Mouse (Mus musculus) hindbrain, embryonic 15.5 days (tissue): ENCODE data around the gene Cep131. TPM values are rescaled to one million over a fixed set of nuclear protein-coding genes. Genes with fewer than 3 reads are reported as not detected.

Experiments
- ATAC-seq: fragments of 200-750 bp; cut with Nextera tagmentation; 2 replicates; pipeline ENCODE4 v1.8.0; 2017; ENCODE audit warnings: low read depth, moderate number of reproducible peaks, moderate TSS enrichment; ENCODE audit not compliant: low FRiP score
- H3K27ac ChIP-seq: fragments of 300-500 bp; sonication (generic); replicated peaks from 2 replicates; pipeline ENCODE4 v1.5.1; 2015; ENCODE audit warnings: mild to moderate bottlenecking, inconsistent platforms
- H3K27me3 ChIP-seq: fragments of 300-500 bp; sonication (generic); 2 replicates; pipeline ENCODE4 v1.6.1; 2015; ENCODE audit warnings: control low read depth, inconsistent platforms
- H3K36me3 ChIP-seq: fragments of 300-500 bp; sonication (generic); 2 replicates; pipeline ENCODE4 v1.6.1; 2015; ENCODE audit warnings: control low read depth, inconsistent platforms
- H3K4me1 ChIP-seq: fragments of 300-500 bp; sonication (generic); replicated peaks from 2 replicates; pipeline ENCODE4 v1.6.1; 2015; ENCODE audit warnings: control low read depth, inconsistent platforms
- H3K4me2 ChIP-seq: fragments of 300-500 bp; sonication (generic); 2 replicates; pipeline ENCODE4 v1.6.1; 2015; ENCODE audit warnings: moderate library complexity, mild to moderate bottlenecking, inconsistent platforms
- H3K4me3 ChIP-seq: fragments of 300-500 bp; sonication (generic); 2 replicates; pipeline ENCODE4 v1.5.1; 2015; ENCODE audit warnings: mild to moderate bottlenecking, inconsistent platforms
- H3K9ac ChIP-seq: fragments of 300-500 bp; sonication (generic); 2 replicates; pipeline ENCODE4 v1.6.1; 2015; ENCODE audit warnings: inconsistent platforms
- H3K9me3 ChIP-seq: fragments of 300-500 bp; sonication (generic); 2 replicates; pipeline ENCODE4 v1.6.1; 2016; ENCODE audit warnings: control low read depth, inconsistent platforms
- WGBS: fragments of 180-500 bp; shearing (Covaris S2); methylation state at CpG from one replicate; pipeline ENCODE4 v1.1.7; 2015; 5-methylcytosine and 5-hydroxymethylcytosine counted together
- polyA plus RNA-seq: library from polyadenylated mRNA; unstranded; fragments of >200 nt; fragmentation: Nextera tagmentation; extraction: Ambion mirVana; gene quantifications from 2 replicates; pipeline ENCODE4 v1.2.1, GENCODE M21; 2015

Cep131 gene
- polyA plus RNA-seq, 1 experiment from 2014 or later: 31.0 TPM

- H3K27me3 ChIP-seq: no peaks in the 10 kb centered on the region
- H3K9me3 ChIP-seq: no peaks in the 10 kb centered on the region
- WGBS: 43% methylated on average over 9 of the region's 9 CpGs
- no peak overlapping the region for H3K27ac ChIP-seq
- H3K4me2 ChIP-seq: no peak overlapping the region
- no peaks in the 10 kb centered on the region for H3K36me3 ChIP-seq
- peak; percentile 13; the same call in 1 of the 2 replicates for ATAC-seq
- H3K4me3 ChIP-seq: no peak overlapping the region
- no peak overlapping the region for H3K9ac ChIP-seq
- peaks cover 20% of the 10 kb centered on the region; the same call in 1 of the 2 replicates for H3K4me1 ChIP-seq
Measured at GRCm38 (mm10) chr11:120029431-120030144, 57.0 kb downstream of the Cep131 start.

DNA sequence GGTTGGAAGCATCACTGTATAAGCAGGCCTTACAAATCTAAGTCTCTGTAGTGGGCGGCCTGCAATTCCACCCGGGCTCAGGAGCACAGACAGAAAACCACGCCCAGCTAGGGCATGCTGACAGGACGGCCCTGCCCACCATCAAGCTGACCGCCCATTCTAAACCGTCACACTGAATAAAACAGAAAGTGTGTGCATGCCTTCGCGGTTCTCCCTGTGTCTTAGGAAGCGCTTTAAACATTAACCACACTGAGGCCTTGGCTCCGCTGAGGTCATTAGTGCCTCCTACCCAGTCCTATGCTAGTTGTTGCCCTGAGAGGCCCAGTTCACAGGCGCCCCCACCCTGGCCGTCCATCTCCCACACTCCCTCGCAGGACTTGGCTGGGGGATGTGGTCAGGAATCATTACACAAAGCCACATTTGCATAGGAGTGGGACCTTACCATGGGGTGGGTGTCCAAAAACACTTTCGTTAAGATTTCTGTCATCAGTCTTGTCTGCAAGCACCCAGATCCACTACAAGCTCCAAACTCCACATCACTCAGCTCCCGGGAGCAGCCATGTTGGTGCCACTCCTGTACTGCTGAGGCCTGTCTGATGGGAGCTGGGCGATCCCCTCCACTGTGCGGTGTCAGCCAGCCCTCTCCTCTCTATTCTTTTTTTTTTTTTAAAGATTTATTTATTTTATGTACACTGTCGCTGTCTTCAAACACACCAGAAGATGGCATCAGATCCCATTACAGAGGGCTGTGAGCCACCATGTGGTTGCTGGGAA lies 58.1 kb downstream of the Cep131 start:
- no peak overlapping the region for H3K4me2 ChIP-seq
- no peaks in the 10 kb centered on the region for H3K9me3 ChIP-seq
- H3K27me3 ChIP-seq: no peaks in the 10 kb centered on the region
- no peak for ATAC-seq
- WGBS: 56% methylated on average over 18 of the region's 18 CpGs
- H3K4me1 ChIP-seq: peaks cover 26% of the 10 kb centered on the region
- no peak overlapping the region for H3K4me3 ChIP-seq
- no peaks in the 10 kb centered on the region for H3K36me3 ChIP-seq
- H3K27ac ChIP-seq: no peak overlapping the region
- no peak overlapping the region for H3K9ac ChIP-seq

GRCm38 (mm10) chr11:120026941-120027340 lies 59.7 kb downstream of the Cep131 start:
- Histone ChIP-seq H3K4me1 (peaks cover 29% of the 10 kb centered on the region), H3K9ac (no peak overlapping the region), H3K27me3 (no peaks in the 10 kb centered on the region), H3K4me3 (no peak overlapping the region), H3K36me3 (no peaks in the 10 kb centered on the region), H3K27ac (no peak overlapping the region), H3K4me2 (no peak overlapping the region), H3K9me3 (no peaks in the 10 kb centered on the region)
- ATAC-seq: no peak
- whole genome bisulfite sequencing: 81% methylated on average over 3 of the region's 3 CpGs

DNA sequence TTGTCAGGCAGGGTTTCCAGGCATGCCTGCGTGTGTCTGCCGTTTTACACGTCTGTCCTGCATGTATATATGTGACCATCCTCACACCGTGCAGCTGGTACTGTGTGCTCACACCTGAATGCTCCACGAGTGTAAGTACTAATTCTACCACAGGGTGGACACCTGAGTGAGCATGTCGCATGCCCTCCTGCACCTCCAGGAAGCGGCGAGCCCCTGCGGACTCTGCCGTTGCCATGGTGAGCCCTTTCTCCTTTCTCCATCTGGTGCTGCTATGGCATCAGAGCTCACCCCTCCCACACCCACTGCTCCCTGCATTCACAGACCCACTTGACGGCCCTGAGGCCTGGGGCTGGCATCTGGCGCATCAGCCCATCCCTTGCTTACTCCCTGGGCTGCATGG lies 63.8 kb downstream of the Cep131 start:
- H3K9me3 ChIP-seq: no peaks in the 10 kb centered on the region
- H3K4me2 ChIP-seq: no peak overlapping the region
- H3K27me3 ChIP-seq: no peaks in the 10 kb centered on the region
- H3K36me3 ChIP-seq: no peaks in the 10 kb centered on the region
- H3K27ac ChIP-seq: peak overlapping the region; percentile 62
- ATAC-seq: peak; percentile 64
- peak overlapping the region; percentile 1; the same call in 1 of the 2 replicates for H3K9ac ChIP-seq
- WGBS: 32% methylated on average over 12 of the region's 12 CpGs
- no peak overlapping the region for H3K4me3 ChIP-seq
- peaks cover 36% of the 10 kb centered on the region for H3K4me1 ChIP-seq

- no peak for ATAC-seq
- 43% methylated on average over 8 of the region's 8 CpGs for WGBS
- Histone ChIP-seq H3K4me1 (peaks cover 36% of the 10 kb centered on the region), H3K36me3 (no peaks in the 10 kb centered on the region), H3K4me3 (no peak overlapping the region), H3K9ac (no peak overlapping the region), H3K27me3 (no peaks in the 10 kb centered on the region), H3K27ac (peak overlapping the region; percentile 62; the same call in 1 of the 2 replicates), H3K4me2 (no peak overlapping the region), H3K9me3 (no peaks in the 10 kb centered on the region)
Measured at GRCm38 (mm10) chr11:120022216-120022615, 64.4 kb downstream of the Cep131 start.

DNA sequence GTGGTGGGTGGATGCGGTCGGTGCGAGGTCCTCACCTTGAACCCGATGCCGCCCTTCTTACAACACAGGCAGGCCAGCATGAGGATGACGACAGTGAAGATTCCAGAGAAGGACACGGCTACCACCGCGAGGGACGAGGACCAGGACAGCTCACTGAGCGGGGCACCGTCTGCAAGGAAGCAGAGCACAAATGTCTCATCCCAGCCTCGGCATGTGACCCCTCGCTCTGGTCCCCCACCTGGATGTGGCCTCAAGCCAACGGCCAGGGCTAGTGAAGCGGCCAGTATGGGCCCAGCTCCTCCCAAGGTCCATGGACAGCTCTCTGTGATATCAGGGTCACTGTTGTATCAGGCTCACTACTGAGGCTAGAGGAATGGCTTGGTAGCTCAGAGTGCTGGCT lies 65.3 kb downstream of the Cep131 start:
- H3K9me3 ChIP-seq: no peaks in the 10 kb centered on the region
- no peak overlapping the region for H3K4me3 ChIP-seq
- no peak overlapping the region for H3K9ac ChIP-seq
- no peaks in the 10 kb centered on the region for H3K36me3 ChIP-seq
- no peaks in the 10 kb centered on the region for H3K27me3 ChIP-seq
- WGBS: 82% methylated on average over 16 of the region's 16 CpGs
- ATAC-seq: no peak
- no peak overlapping the region for H3K27ac ChIP-seq
- H3K4me1 ChIP-seq: peaks cover 36% of the 10 kb centered on the region
- no peak overlapping the region for H3K4me2 ChIP-seq

GRCm38 (mm10) chr11:120019542-120020440 lies 66.8 kb downstream of the Cep131 start:
- H3K4me3 ChIP-seq: no peak overlapping the region
- no peak overlapping the region for H3K27ac ChIP-seq
- H3K9ac ChIP-seq: no peak overlapping the region
- 43% methylated on average over 23 of the region's 23 CpGs for WGBS
- ATAC-seq: no peak
- H3K27me3 ChIP-seq: no peaks in the 10 kb centered on the region
- no peaks in the 10 kb centered on the region for H3K9me3 ChIP-seq
- peaks cover 36% of the 10 kb centered on the region for H3K4me1 ChIP-seq
- H3K4me2 ChIP-seq: no peak overlapping the region
- H3K36me3 ChIP-seq: peaks cover 6% of the 10 kb centered on the region; the same call in 1 of the 2 replicates

DNA sequence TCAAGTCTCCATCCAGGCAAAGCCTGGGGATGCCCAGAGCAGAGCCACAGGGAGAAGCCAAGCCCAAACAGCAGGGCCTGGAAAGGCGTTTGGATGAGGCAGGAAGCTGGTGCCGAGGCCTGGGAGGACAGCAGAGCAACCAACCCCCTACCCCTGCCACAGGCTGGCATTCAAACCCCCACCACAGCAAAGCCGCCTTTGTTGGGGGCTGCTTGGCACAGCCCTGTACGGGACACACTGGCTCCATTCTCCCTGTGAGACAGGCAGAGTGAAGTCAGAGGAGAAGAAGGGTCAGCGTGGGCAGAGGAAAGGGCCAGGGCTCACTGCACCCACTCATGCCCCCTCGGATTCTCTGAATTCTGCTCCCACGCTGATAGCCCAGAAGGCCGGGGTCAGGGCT lies 69.6 kb downstream of the Cep131 start:
- no peaks in the 10 kb centered on the region for H3K27me3 ChIP-seq
- no peak for ATAC-seq
- H3K4me2 ChIP-seq: no peak overlapping the region
- peaks cover 26% of the 10 kb centered on the region for H3K4me1 ChIP-seq
- H3K9me3 ChIP-seq: no peaks in the 10 kb centered on the region
- H3K27ac ChIP-seq: 0 out of 2 replicates have a peak overlapping the region, but pooled peaks have one; percentile 14
- no peak overlapping the region for H3K4me3 ChIP-seq
- no peak overlapping the region for H3K9ac ChIP-seq
- H3K36me3 ChIP-seq: peaks cover 8% of the 10 kb centered on the region; the same call in 1 of the 2 replicates
- WGBS: 74% methylated on average over 8 of the region's 8 CpGs

DNA sequence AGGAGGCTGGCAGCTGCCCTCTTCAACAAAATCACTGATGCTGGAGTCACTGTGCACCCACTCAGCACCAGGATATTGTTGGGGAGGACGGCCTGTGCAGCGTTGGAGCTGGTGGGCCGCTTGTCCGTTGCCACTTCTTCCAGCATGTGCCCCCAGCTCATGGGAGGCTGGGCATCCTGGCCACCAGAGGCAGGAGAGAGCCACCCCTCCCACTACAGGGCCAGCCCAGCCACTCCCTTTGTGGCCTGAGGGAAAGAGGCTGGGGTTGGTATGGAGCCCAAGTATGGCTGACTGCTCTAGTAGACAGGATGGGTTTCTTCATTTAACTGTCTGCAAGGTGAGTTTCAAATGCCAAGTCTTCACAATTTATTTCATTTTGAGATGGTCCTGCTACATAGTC lies 71.9 kb downstream of the Cep131 start:
- no peaks in the 10 kb centered on the region for H3K27me3 ChIP-seq
- H3K4me1 ChIP-seq: peaks cover 23% of the 10 kb centered on the region
- no peak overlapping the region for H3K4me2 ChIP-seq
- WGBS: 85% methylated on average over 4 of the region's 4 CpGs
- ATAC-seq: no peak
- peaks cover 17% of the 10 kb centered on the region; the same call in 1 of the 2 replicates for H3K36me3 ChIP-seq
- no peaks in the 10 kb centered on the region for H3K9me3 ChIP-seq
- H3K27ac ChIP-seq: no peak overlapping the region
- H3K4me3 ChIP-seq: no peak overlapping the region
- no peak overlapping the region for H3K9ac ChIP-seq
